8 mouse cellular contexts compared by ENCODE assay signal in the genomic region with DNA sequence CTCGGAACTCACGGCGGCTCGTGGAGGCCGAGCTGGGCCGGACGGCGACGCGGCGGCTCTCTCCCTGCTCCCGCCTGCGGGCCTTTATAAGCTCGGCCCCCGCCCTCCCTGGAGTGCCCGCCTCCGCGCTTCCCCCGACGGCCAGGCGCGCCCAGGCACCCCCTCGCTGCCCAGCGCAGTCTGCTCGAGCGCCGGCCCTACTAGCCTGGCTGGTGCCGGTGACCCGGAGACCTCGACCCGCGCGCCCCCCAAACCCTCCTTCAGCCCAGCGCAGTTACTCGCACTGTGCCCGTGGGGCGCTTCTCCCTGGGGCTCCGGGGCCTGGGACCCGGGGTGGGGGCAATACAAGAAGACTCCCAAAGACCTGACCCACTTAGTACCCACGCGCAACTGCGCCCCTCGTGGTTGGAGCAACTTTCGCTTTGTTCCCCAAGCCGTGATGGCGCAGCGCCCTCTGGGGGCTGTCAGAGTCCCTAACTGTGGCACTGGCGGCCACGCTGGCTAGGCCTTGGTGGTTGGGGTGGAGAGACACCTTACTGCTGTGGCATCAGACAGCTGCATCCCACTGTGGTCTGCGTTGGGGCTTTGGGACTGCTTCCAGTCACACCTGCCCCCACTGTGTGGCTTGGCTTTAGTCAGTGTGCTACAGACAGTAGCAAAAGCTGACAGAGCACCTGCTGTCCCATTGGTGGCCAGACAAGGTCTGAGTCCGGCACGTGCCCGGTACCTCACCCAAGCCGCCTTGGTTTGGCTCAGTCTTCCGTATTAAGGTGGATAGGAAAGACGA. TPM values are rescaled to one million over a fixed set of nuclear protein-coding genes. Genes with fewer than 3 reads are reported as not detected.
A peak's percentile ranks its signal among the peaks of the same experiment; 100 is the strongest.
DNase-seq lines count a peak whose midpoint lies in the region; ATAC-seq and TF ChIP-seq lines count a peak whose summit lies in the region.

A gene (minus strand): TSS at position 65 of the 787 bp plus-strand sequence.

- H3K27me3 ChIP-seq in forebrain, embryonic 12.5 days = peaks cover 41% of the 10 kb centered on the region
- H3K27me3 ChIP-seq in heart, postnatal 0 days (ENCODE audit: control insufficient read depth, insufficient read depth, low read length) = no peaks in the 10 kb centered on the region
- H3K27me3 ChIP-seq in liver, postnatal 0 days (ENCODE audit: insufficient read depth, low read length) = no peaks in the 10 kb centered on the region
- peaks cover 45% of the 10 kb centered on the region for H3K27me3 ChIP-seq in neural tube, embryonic 13.5 days

- H3K4me2 ChIP-seq in forebrain, embryonic 12.5 days = peak within 1 kb of the TSS; percentile 65
- peak within 1 kb of the TSS; percentile 67 for H3K4me2 ChIP-seq in heart, postnatal 0 days (ENCODE audit: low read depth, low read length)
- peak within 1 kb of the TSS; percentile 96 for H3K4me2 ChIP-seq in liver, postnatal 0 days (ENCODE audit: low read depth, low read length)
- peak within 1 kb of the TSS; percentile 80 for H3K4me2 ChIP-seq in neural tube, embryonic 13.5 days

- H3K36me3 ChIP-seq in forebrain, embryonic 12.5 days (replicated peaks) = no peaks in the 10 kb centered on the region
- H3K36me3 ChIP-seq in heart, postnatal 0 days (replicated peaks; ENCODE audit: control insufficient read depth, insufficient read depth, low read length) = no peaks in the 10 kb centered on the region
- H3K36me3 ChIP-seq in liver, postnatal 0 days (replicated peaks; ENCODE audit: insufficient read depth, low read length) = no peaks in the 10 kb centered on the region
- H3K36me3 ChIP-seq in neural tube, embryonic 13.5 days = no peaks in the 10 kb centered on the region

- H3K4me3 ChIP-seq in brown adipose tissue, adult 24 weeks (ENCODE audit: insufficient read depth, low read depth, low read length) = peak within 1 kb of the TSS; percentile 85
- H3K4me3 ChIP-seq in forebrain, embryonic 12.5 days (replicated peaks) = peak within 1 kb of the TSS; percentile 46
- peak within 1 kb of the TSS; percentile 64 for H3K4me3 ChIP-seq in heart, postnatal 0 days (ENCODE audit: low read depth, low read length)
- H3K4me3 ChIP-seq in liver, postnatal 0 days (ENCODE audit: low read depth, low read length) = peak within 1 kb of the TSS; percentile 91
- H3K4me3 ChIP-seq in neural tube, embryonic 13.5 days = peak within 1 kb of the TSS; percentile 53

- TF ChIP-seq EP300 in heart, postnatal 0 days (IDR thresholded peaks at IDR 0.05; ENCODE audit: low read depth) = 0 out of 2 replicates have a peak, but pooled peaks have one; percentile 19
- TF ChIP-seq EP300 in liver, postnatal 0 days (IDR thresholded peaks at IDR 0.05; ENCODE audit: low read depth) = no peak

- peak; percentile 100 for TF ChIP-seq CTCF in heart, postnatal 0 days (IDR thresholded peaks at IDR 0.05; ENCODE audit: low read depth)
- peak; percentile 100 for TF ChIP-seq CTCF in liver, postnatal 0 days (IDR thresholded peaks at IDR 0.05; ENCODE audit: low read depth)

- H3K4me1 ChIP-seq in brown adipose tissue, adult 24 weeks (ENCODE audit: control insufficient read depth, insufficient read depth, insufficient read length, low read length) = peaks cover 29% of the 10 kb centered on the region
- peaks cover 14% of the 10 kb centered on the region for H3K4me1 ChIP-seq in forebrain, embryonic 12.5 days
- peaks cover 15% of the 10 kb centered on the region for H3K4me1 ChIP-seq in heart, postnatal 0 days (ENCODE audit: control insufficient read depth, insufficient read depth)
- H3K4me1 ChIP-seq in liver, postnatal 0 days (ENCODE audit: insufficient read depth) = peaks cover 39% of the 10 kb centered on the region
- H3K4me1 ChIP-seq in neural tube, embryonic 13.5 days (replicated peaks) = peaks cover 18% of the 10 kb centered on the region; the same call in 1 of the 2 replicates

- 13% methylated on average over 45 of the region's 56 CpGs for WGBS in forebrain, embryonic 12.5 days
- WGBS in heart, postnatal 0 days = 14% methylated on average over 36 of the region's 56 CpGs
- WGBS in liver, postnatal 0 days (ENCODE audit: insufficient replicate concordance) = 11% methylated on average over 43 of the region's 56 CpGs
- WGBS in neural tube, embryonic 13.5 days = 16% methylated on average over 36 of the region's 56 CpGs

- peak within 1 kb of the TSS; percentile 48 for H3K9ac ChIP-seq in forebrain, embryonic 12.5 days
- H3K9ac ChIP-seq in heart, postnatal 0 days (replicated peaks; ENCODE audit: low read depth, low read length) = peak within 1 kb of the TSS; percentile 65
- peak within 1 kb of the TSS; percentile 87 for H3K9ac ChIP-seq in liver, postnatal 0 days (replicated peaks)
- H3K9ac ChIP-seq in neural tube, embryonic 13.5 days = peak within 1 kb of the TSS; percentile 71

- ATAC-seq in CD4-positive, CD25-positive, alpha-beta regulatory T cell, adult 4 months = peak; percentile 64
- peak; percentile 59 for ATAC-seq in forebrain, embryonic 12.5 days (ENCODE audit: low FRiP score)
- peak; percentile 78 for ATAC-seq in heart, postnatal 0 days (ENCODE audit: insufficient read depth, low read depth)
- ATAC-seq in liver, postnatal 0 days = peak; percentile 80
- peak; percentile 53 for ATAC-seq in neural tube, embryonic 13.5 days (ENCODE audit: low read depth)

- H3K27ac ChIP-seq in brown adipose tissue, adult 24 weeks (replicated peaks; ENCODE audit: low read depth, low read length) = peak within 1 kb of the TSS; percentile 83
- 0 out of 2 replicates have a peak within 1 kb of the TSS, but pooled peaks have one; percentile 13 for H3K27ac ChIP-seq in forebrain, embryonic 12.5 days
- H3K27ac ChIP-seq in heart, postnatal 0 days (ENCODE audit: low read depth) = peak within 1 kb of the TSS; percentile 71
- H3K27ac ChIP-seq in liver, postnatal 0 days (ENCODE audit: low read depth) = peak within 1 kb of the TSS; percentile 89
- peak within 1 kb of the TSS; percentile 33; the same call in 1 of the 2 replicates for H3K27ac ChIP-seq in neural tube, embryonic 13.5 days (replicated peaks)

- DNase-seq in heart, postnatal 0 days (ENCODE audit: low spot score) = peak; percentile 81
- peak; percentile 92 to 99 for DNase-seq in kidney, postnatal 36 days
- DNase-seq in liver, postnatal 0 days = peak; percentile 95
- DNase-seq in testis, postnatal 10 days (ENCODE audit: low spot score) = peak; percentile 97

- H3K9me3 ChIP-seq in forebrain, embryonic 12.5 days = no peaks in the 10 kb centered on the region
- H3K9me3 ChIP-seq in heart, postnatal 0 days (replicated peaks; ENCODE audit: control insufficient read depth, low read length) = no peaks in the 10 kb centered on the region
- H3K9me3 ChIP-seq in liver, postnatal 0 days (ENCODE audit: low read length) = no peaks in the 10 kb centered on the region
- H3K9me3 ChIP-seq in neural tube, embryonic 13.5 days = no peaks in the 10 kb centered on the region

RNA-seq across cellular contexts. Expression of the gene that starts here (rescaled TPM):
- polyA plus RNA-seq in CD4-positive, CD25-positive, alpha-beta regulatory T cell, adult 4 months (2017; shearing (Covaris generic)) = 10 to 100 TPM; 15.3 to 22.7 TPM
- polyA plus RNA-seq in brown adipose tissue, adult 24 weeks (2012; ENCODE audit: insufficient read depth, insufficient read length, missing spikeins) = 14.7 and 20.4 TPM in 2 replicates
- 4.7 and 4.9 TPM in 2 replicates for polyA plus RNA-seq in forebrain, embryonic 12.5 days (2016; fragmentation: Nextera tagmentation; extraction: Ambion mirVana)
- 87.0 and 92.7 TPM in 2 replicates for total RNA-seq in heart, postnatal 0 days (2014; rRNA removed; ENCODE audit: low replicate concordance)
- 8.0 and 10.1 TPM in 2 replicates for polyA plus RNA-seq in heart, postnatal 0 days (2015; fragmentation: Nextera tagmentation; extraction: Ambion mirVana)
- polyA plus RNA-seq in liver, postnatal 0 days (2015; fragmentation: Nextera tagmentation; extraction: Ambion mirVana) = 2.6 and 3.4 TPM in 2 replicates
- polyA plus RNA-seq in neural tube, embryonic 13.5 days (2015; fragmentation: Nextera tagmentation; extraction: Ambion mirVana) = 3.2 and 6.2 TPM in 2 replicates

Comparison
In these comparisons a context has a peak if more than half of its experiments do, and no peak if none do; other contexts are left out.
1. Peak in every context shown above with its lines: DNase-seq, ATAC-seq, H3K4me3 ChIP-seq and H3K27ac ChIP-seq.
2. H3K27ac ChIP-seq: peak in every context shown above with its lines; median percentile 89 in liver, postnatal 0 days; 83 in brown adipose tissue, adult 24 weeks; 71 in heart, postnatal 0 days; 33 in neural tube, embryonic 13.5 days; 13 in forebrain, embryonic 12.5 days.